Mouse (Mus musculus): ENCODE measurements around the gene Fam120b.

The Fam120b gene

GRCm38 (mm10) chr17:15395997-15396675, at the start of gene Fam120b:
TSS of gene Fam120b (plus strand) at chr17:15396202.
- peak; percentile 94 for DNase-seq (ENCODE audit: low read depth, low spot score)

- no peak for DNase-seq (ENCODE audit: low read depth, low spot score)
Measured at GRCm38 (mm10) chr17:15350152-15350551, 45.9 kb upstream of the Fam120b start.

- DNase-seq (ENCODE audit: low read depth, low spot score), result no peak
Measured at GRCm38 (mm10) chr17:15352869-15353610, 43.0 kb upstream of the Fam120b start.

- no peak for DNase-seq (ENCODE audit: low read depth, low spot score)
Measured at GRCm38 (mm10) chr17:15354006-15354405, 42.0 kb upstream of the Fam120b start.

GRCm38 (mm10) chr17:15355072-15355471, 40.9 kb upstream of the Fam120b start:
- DNase-seq (ENCODE audit: low read depth, low spot score), result no peak

GRCm38 (mm10) chr17:15356526-15356925, 39.5 kb upstream of the Fam120b start:
- no peak for DNase-seq (ENCODE audit: low read depth, low spot score)

- DNase-seq (ENCODE audit: low read depth, low spot score), result no peak
Measured at GRCm38 (mm10) chr17:15357071-15357470, 38.9 kb upstream of the Fam120b start.

GRCm38 (mm10) chr17:15363656-15364055, 32.3 kb upstream of the Fam120b start:
- no peak for DNase-seq (ENCODE audit: low read depth, low spot score)

GRCm38 (mm10) chr17:15365650-15366049, 30.4 kb upstream of the Fam120b start:
- DNase-seq (ENCODE audit: low read depth, low spot score), result no peak

GRCm38 (mm10) chr17:15370401-15370800, 25.6 kb upstream of the Fam120b start:
- DNase-seq (ENCODE audit: low read depth, low spot score), result no peak

- DNase-seq (ENCODE audit: low read depth, low spot score), result peak; percentile 67
Measured at GRCm38 (mm10) chr17:15371967-15372835, 23.8 kb upstream of the Fam120b start.

- DNase-seq (ENCODE audit: low read depth, low spot score), result no peak
Measured at GRCm38 (mm10) chr17:15372931-15373652, 22.9 kb upstream of the Fam120b start.

- no peak for DNase-seq (ENCODE audit: low read depth, low spot score)
Measured at GRCm38 (mm10) chr17:15374321-15375141, 21.5 kb upstream of the Fam120b start.

GRCm38 (mm10) chr17:15375224-15375623, 20.8 kb upstream of the Fam120b start:
- no peak for DNase-seq (ENCODE audit: low read depth, low spot score)

- DNase-seq (ENCODE audit: low read depth, low spot score), result peak; percentile 80
Measured at GRCm38 (mm10) chr17:15375701-15376493, 20.1 kb upstream of the Fam120b start.

- peak; percentile 78 for DNase-seq (ENCODE audit: low read depth, low spot score)
Measured at GRCm38 (mm10) chr17:15376494-15377181, 19.4 kb upstream of the Fam120b start, which contains the start of gene Dll1. TSS of gene Dll1 (minus strand) at chr17:15376872.

GRCm38 (mm10) chr17:15377901-15378300, 18.1 kb upstream of the Fam120b start:
- DNase-seq (ENCODE audit: low read depth, low spot score), result no peak

GRCm38 (mm10) chr17:15378413-15379109, 17.4 kb upstream of the Fam120b start:
- DNase-seq (ENCODE audit: low read depth, low spot score), result peak; percentile 75

All from mesoderm, embryonic 11.5 days (tissue).